8 mouse cellular contexts compared by ENCODE assay signal in the genomic region with DNA sequence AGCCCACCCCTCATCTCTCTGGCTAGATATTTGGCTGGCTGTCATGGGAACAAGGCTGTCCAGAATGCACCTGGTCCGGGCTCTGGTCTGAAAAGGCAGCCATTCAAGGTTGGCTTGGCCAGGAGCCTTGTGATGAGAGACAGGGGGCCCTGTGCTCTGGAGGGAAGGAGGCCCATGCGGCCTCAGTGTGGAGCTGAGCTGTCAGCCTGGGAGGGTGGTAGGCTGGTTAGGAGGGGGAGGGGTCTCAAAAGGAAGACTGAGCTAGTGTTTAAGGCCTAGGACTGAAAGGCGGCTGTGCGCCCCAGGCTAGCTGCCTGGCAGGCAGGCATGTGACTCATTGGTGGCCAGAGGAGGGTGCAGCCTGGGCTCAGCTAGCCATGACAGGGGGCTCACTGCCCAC. TPM values are rescaled to one million over a fixed set of nuclear protein-coding genes. Genes with fewer than 3 reads are reported as not detected.
DNase-seq lines count a peak whose midpoint lies in the region; ATAC-seq and TF ChIP-seq lines count a peak whose summit lies in the region.

No protein-coding gene starts in this region.

- ATAC-seq in lung, embryonic 14.5 days (ENCODE audit: insufficient read depth): peak; percentile 41; the same call in 1 of the 2 replicates
- no peak for ATAC-seq in lung, postnatal 0 days
- ATAC-seq in hindbrain, embryonic 13.5 days (ENCODE audit: low FRiP score): peak; percentile 65; the same call in 1 of the 2 replicates
- ATAC-seq in midbrain, embryonic 15.5 days (replicated peaks): peak; percentile 54; the same call in 1 of the 2 replicates

- TF ChIP-seq CTCF in lung, embryonic 14.5 days (IDR thresholded peaks at IDR 0.05; ENCODE audit: low read depth): no peak
- TF ChIP-seq CTCF in lung, postnatal 0 days (IDR thresholded peaks at IDR 0.05): no peak

- no peak for TF ChIP-seq EP300 in lung, postnatal 0 days (IDR thresholded peaks at IDR 0.05)

- H3K9me3 ChIP-seq in lung, embryonic 14.5 days (ENCODE audit: low read depth, low read length): no peaks in the 10 kb centered on the region
- no peaks in the 10 kb centered on the region for H3K9me3 ChIP-seq in lung, postnatal 0 days (ENCODE audit: low read length)
- H3K9me3 ChIP-seq in hindbrain, embryonic 13.5 days: no peaks in the 10 kb centered on the region
- H3K9me3 ChIP-seq in midbrain, embryonic 15.5 days: no peaks in the 10 kb centered on the region

- H3K4me3 ChIP-seq in lung, embryonic 14.5 days (ENCODE audit: low read depth, low read length): no peak overlapping the region
- H3K4me3 ChIP-seq in lung, postnatal 0 days (ENCODE audit: low read depth, low read length): no peak overlapping the region
- H3K4me3 ChIP-seq in hindbrain, embryonic 13.5 days: no peak overlapping the region
- no peak overlapping the region for H3K4me3 ChIP-seq in midbrain, embryonic 15.5 days

- no peak overlapping the region for H3K9ac ChIP-seq in lung, embryonic 14.5 days
- H3K9ac ChIP-seq in lung, postnatal 0 days (replicated peaks; ENCODE audit: low read depth): no peak overlapping the region
- no peak overlapping the region for H3K9ac ChIP-seq in hindbrain, embryonic 13.5 days
- H3K9ac ChIP-seq in midbrain, embryonic 15.5 days: no peak overlapping the region

- no peak overlapping the region for H3K27ac ChIP-seq in lung, embryonic 14.5 days (ENCODE audit: low read depth)
- H3K27ac ChIP-seq in lung, postnatal 0 days (ENCODE audit: low read length): no peak overlapping the region
- no peak overlapping the region for H3K27ac ChIP-seq in hindbrain, embryonic 13.5 days
- H3K27ac ChIP-seq in midbrain, embryonic 15.5 days: no peak overlapping the region

- H3K4me2 ChIP-seq in lung, embryonic 14.5 days: no peak overlapping the region
- no peak overlapping the region for H3K4me2 ChIP-seq in lung, postnatal 0 days (replicated peaks; ENCODE audit: low read depth, low read length)
- H3K4me2 ChIP-seq in hindbrain, embryonic 13.5 days: no peak overlapping the region
- no peak overlapping the region for H3K4me2 ChIP-seq in midbrain, embryonic 15.5 days

- H3K27me3 ChIP-seq in lung, embryonic 14.5 days (ENCODE audit: insufficient read depth, low read length): no peaks in the 10 kb centered on the region
- no peaks in the 10 kb centered on the region for H3K27me3 ChIP-seq in lung, postnatal 0 days (replicated peaks; ENCODE audit: insufficient read depth, low read length)
- H3K27me3 ChIP-seq in hindbrain, embryonic 13.5 days: peaks cover 16% of the 10 kb centered on the region
- no peaks in the 10 kb centered on the region for H3K27me3 ChIP-seq in midbrain, embryonic 15.5 days (replicated peaks)

- no peaks in the 10 kb centered on the region for H3K4me1 ChIP-seq in lung, embryonic 14.5 days (ENCODE audit: insufficient read depth)
- no peaks in the 10 kb centered on the region for H3K4me1 ChIP-seq in lung, postnatal 0 days (ENCODE audit: insufficient read depth, low read depth, low read length)
- peaks cover 10% of the 10 kb centered on the region; the same call in 1 of the 2 replicates for H3K4me1 ChIP-seq in hindbrain, embryonic 13.5 days (replicated peaks)
- H3K4me1 ChIP-seq in midbrain, embryonic 15.5 days: no peaks in the 10 kb centered on the region

- 41% methylated on average over 4 of the region's 4 CpGs for WGBS in lung, embryonic 14.5 days
- WGBS in lung, postnatal 0 days: 44% methylated on average over 4 of the region's 4 CpGs
- WGBS in hindbrain, embryonic 13.5 days: 12% methylated on average over 4 of the region's 4 CpGs
- WGBS in midbrain, embryonic 15.5 days: 11% methylated on average over 4 of the region's 4 CpGs

- H3K36me3 ChIP-seq in lung, embryonic 14.5 days (ENCODE audit: insufficient read depth): no peaks in the 10 kb centered on the region
- no peaks in the 10 kb centered on the region for H3K36me3 ChIP-seq in lung, postnatal 0 days (ENCODE audit: insufficient read depth, low read length)
- H3K36me3 ChIP-seq in hindbrain, embryonic 13.5 days: no peaks in the 10 kb centered on the region
- H3K36me3 ChIP-seq in midbrain, embryonic 15.5 days (replicated peaks): no peaks in the 10 kb centered on the region

- DNase-seq in embryo, embryonic 10.5 days (ENCODE audit: low spot score): peak; percentile 29
- no peak for DNase-seq in embryo, embryonic 9.5 days (ENCODE audit: extremely low spot score)
- DNase-seq in lung, embryonic 14.5 days: no peak
- no peak for DNase-seq in lung, postnatal 0 days (ENCODE audit: low spot score)
- DNase-seq in cerebellum, adult 9-11 months: no peak
- no peak for DNase-seq in B cell, adult 2 months

RNA-seq across cellular contexts. Expression of gene B3gnt7, which starts 8.2 kb away (rescaled TPM):
- 7.2 and 7.5 TPM in 2 replicates for polyA plus RNA-seq in lung, embryonic 14.5 days (2014; fragmentation: Nextera tagmentation; extraction: Ambion mirVana)
- 5.9 TPM in 2 replicates for polyA plus RNA-seq in lung, postnatal 0 days (2015; fragmentation: Nextera tagmentation; extraction: Ambion mirVana)
- polyA plus RNA-seq in hindbrain, embryonic 13.5 days (2015; fragmentation: Nextera tagmentation; extraction: Ambion mirVana): 3.7 and 5.0 TPM in 2 replicates
- polyA plus RNA-seq in midbrain, embryonic 15.5 days (2015; fragmentation: Nextera tagmentation; extraction: Ambion mirVana): 7.0 and 8.3 TPM in 2 replicates
